Mouse (Mus musculus) 3T3-L1 (cell line): ENCODE results near the gene Trmt61a.

ENCODE experiments used
- DNase-seq: peaks from one replicate; pipeline ENCODE4 v3.0.0-alpha.2; 2015; ENCODE audit warnings: low read depth, low spot score

The Trmt61a gene

GRCm38 (mm10) chr12:111731822-111732807 lies 54.2 kb downstream of the Trmt61a start:
- peak; percentile 54 for DNase-seq

DNA sequence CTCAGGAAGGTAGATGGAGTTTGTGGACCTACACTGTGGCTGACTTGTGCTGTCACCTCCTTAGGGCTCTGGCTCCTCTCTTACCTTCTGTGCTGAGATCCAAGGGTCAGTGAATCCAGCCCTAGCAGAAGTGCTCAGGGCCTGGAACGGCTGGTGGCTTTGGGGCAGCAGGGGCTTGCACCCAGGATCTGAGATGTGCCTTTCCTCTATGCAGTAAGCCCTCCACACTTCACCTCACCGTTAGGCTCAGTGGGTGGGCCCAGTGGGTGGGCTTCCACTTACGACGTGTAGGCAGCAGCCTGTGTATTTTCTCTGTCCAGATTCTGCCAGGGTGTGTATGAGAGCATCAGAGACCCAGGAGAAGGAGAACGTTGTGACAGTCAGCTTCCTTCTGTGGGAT lies 55.0 kb downstream of the Trmt61a start:
- no peak for DNase-seq
